Mouse (Mus musculus): ENCODE data around the gene Xdh.

- TF ChIP-seq USF1 (IDR thresholded peaks at IDR 0.05; ENCODE audit: low read depth): no peak
- no peak for TF ChIP-seq MYOD1 (IDR thresholded peaks at IDR 0.05; ENCODE audit: control insufficient read depth, insufficient read length, low read depth)
- no peak for TF ChIP-seq CTCF (IDR thresholded peaks at IDR 0.05; ENCODE audit: control insufficient read depth, insufficient read depth, insufficient read length)
- no peak for TF ChIP-seq CEBPB (IDR thresholded peaks at IDR 0.05; ENCODE audit: low read depth)
- TF ChIP-seq MAX (IDR thresholded peaks at IDR 0.05): no peak
Measured at GRCm38 (mm10) chr17:73948801-73949200, 1.2 kb downstream of the Xdh start.

Data from C2C12 (cell line).